Mouse (Mus musculus): ENCODE data around the gene Fbxo5.

- TF ChIP-seq TAL1 (IDR thresholded peaks at IDR 0.05; ENCODE audit: low read length) (no peak), GATA1 (IDR thresholded peaks at IDR 0.05; ENCODE audit: low read length) (no peak)
Measured at GRCm38 (mm10) chr10:5813724-5814123, 8.3 kb upstream of the Fbxo5 start.

All from erythroblast, embryonic 14.5 days (primary cell).